In the genomic region with DNA sequence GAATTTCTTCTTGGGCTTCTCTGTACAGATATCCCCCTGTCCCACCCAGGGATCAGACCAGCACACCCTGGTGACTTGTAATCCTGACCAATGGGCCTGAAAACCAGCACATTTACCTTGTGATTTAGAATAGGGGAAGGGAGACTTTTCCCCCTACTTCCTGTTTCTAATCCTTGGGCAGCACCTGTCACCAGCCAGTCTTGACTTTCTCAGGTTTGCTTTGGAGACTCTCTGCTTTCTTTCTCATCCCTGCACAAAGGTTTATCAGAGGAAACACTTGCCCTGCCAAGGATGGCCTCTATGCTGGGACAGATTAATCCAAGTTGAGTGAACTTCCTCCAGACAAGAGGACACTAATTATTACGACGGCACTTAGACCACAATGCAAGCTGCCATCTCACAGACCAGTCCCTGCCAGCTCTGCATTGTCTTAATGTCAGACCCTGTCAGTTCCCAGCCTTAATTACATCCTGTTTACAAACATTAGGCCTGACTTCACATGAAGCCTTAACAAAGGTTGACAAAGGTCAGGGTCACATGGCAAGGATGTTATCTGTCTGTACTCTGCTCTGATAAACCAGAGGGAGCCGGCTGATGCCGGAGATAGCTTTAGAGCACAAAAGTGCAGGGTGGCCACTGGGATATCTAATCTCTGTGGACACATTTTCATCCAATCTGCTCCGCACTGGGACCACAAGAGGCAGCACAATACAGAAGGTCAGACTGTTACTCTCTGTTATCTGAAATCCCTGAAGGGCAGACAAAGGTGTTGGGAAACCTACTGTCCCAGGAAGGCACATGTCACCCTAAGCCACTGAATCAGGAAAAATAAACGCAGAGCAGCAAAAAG, we compare ENCODE assay signal across 9 mouse cellular contexts.
DNase-seq lines count a peak whose midpoint lies in the region; ATAC-seq and TF ChIP-seq lines count a peak whose summit lies in the region.
"Had no signal": no experiment of that assay in that cellular context is flagged by ENCODE, and none has a peak within 500 bp of the region (broad histone marks: within the 10 kb centered on the region; RNA-seq: fewer than 3 reads in every experiment).

No protein-coding gene starts in this region.

- no peak overlapping the region for H3K4me3 ChIP-seq in lung, embryonic 14.5 days (ENCODE audit: low read depth, low read length)
- H3K4me3 ChIP-seq in lung, adult 2 months (replicated peaks; ENCODE audit: extremely low read depth, low read depth, low read length) = no peak overlapping the region
- H3K4me3 ChIP-seq in stomach, postnatal 0 days (ENCODE audit: low read depth, low read length) = no peak overlapping the region
- H3K4me3 ChIP-seq: hindbrain, embryonic 15.5 days had no signal

- DNase-seq in lung, embryonic 14.5 days = peak; percentile 62
- no peak for DNase-seq in lung, adult 2 months
- peak; percentile 66 for DNase-seq in kidney, postnatal 14 days
- no peak for DNase-seq in stomach, postnatal 0 days (ENCODE audit: low spot score)
- no peak for DNase-seq in right cerebral cortex, postnatal 36 days (ENCODE audit: low spot score in 2 of 2)

- no peak for TF ChIP-seq CTCF in lung, embryonic 14.5 days (IDR thresholded peaks at IDR 0.05; ENCODE audit: low read depth)
- no peak for TF ChIP-seq CTCF in lung, adult 2 months (IDR thresholded peaks at IDR 0.05; ENCODE audit: insufficient read depth, low read length)
- no peak for TF ChIP-seq CTCF in stomach, postnatal 0 days (IDR thresholded peaks at IDR 0.05; ENCODE audit: low read depth)

- no peaks in the 10 kb centered on the region for H3K9me3 ChIP-seq in lung, embryonic 14.5 days (ENCODE audit: low read depth, low read length)
- H3K9me3 ChIP-seq in stomach, postnatal 0 days (ENCODE audit: control insufficient read depth, low read length) = no peaks in the 10 kb centered on the region
- H3K9me3 ChIP-seq: hindbrain, embryonic 15.5 days had no signal

- no peak overlapping the region for H3K27ac ChIP-seq in lung, embryonic 14.5 days (ENCODE audit: low read depth)
- H3K27ac ChIP-seq in stomach, postnatal 0 days (replicated peaks) = no peak overlapping the region
- H3K27ac ChIP-seq: hindbrain, embryonic 15.5 days had no signal

- no peak overlapping the region for H3K4me2 ChIP-seq in lung, embryonic 14.5 days
- H3K4me2 ChIP-seq in stomach, postnatal 0 days (replicated peaks; ENCODE audit: low read depth) = no peak overlapping the region
- H3K4me2 ChIP-seq: hindbrain, embryonic 15.5 days had no signal

- TF ChIP-seq POLR2A in lung, adult 2 months (IDR thresholded peaks at IDR 0.05; ENCODE audit: borderline replicate concordance, extremely low read depth, low read depth, low read length) = no peak

- no peaks in the 10 kb centered on the region for H3K27me3 ChIP-seq in lung, embryonic 14.5 days (ENCODE audit: insufficient read depth, low read length)
- H3K27me3 ChIP-seq in stomach, postnatal 0 days (ENCODE audit: control insufficient read depth, insufficient read depth, low read length) = no peaks in the 10 kb centered on the region
- H3K27me3 ChIP-seq: hindbrain, embryonic 15.5 days had no signal

- ATAC-seq in lung, embryonic 14.5 days (ENCODE audit: insufficient read depth) = peak; percentile 44; the same call in 1 of the 2 replicates
- peak; percentile 30; the same call in 1 of the 2 replicates for ATAC-seq in granulocyte monocyte progenitor cell, adult 5-6 weeks (replicated peaks; ENCODE audit: poor library complexity, severe bottlenecking)
- ATAC-seq in megakaryocyte progenitor cell, adult 5-6 weeks (replicated peaks; ENCODE audit: poor library complexity) = peak; percentile 60
- ATAC-seq in stomach, postnatal 0 days (ENCODE audit: low FRiP score, low TSS enrichment) = no peak
- no peak for ATAC-seq in erythroblast, adult 5-6 weeks (replicated peaks; ENCODE audit: low FRiP score, poor library complexity, severe bottlenecking)

- no peak overlapping the region for H3K9ac ChIP-seq in lung, embryonic 14.5 days
- H3K9ac ChIP-seq in stomach, postnatal 0 days (ENCODE audit: low read length) = no peak overlapping the region
- H3K9ac ChIP-seq: hindbrain, embryonic 15.5 days had no signal

- TF ChIP-seq EP300 in stomach, postnatal 0 days (optimal IDR thresholded peaks at IDR 0.05) = no peak

- H3K4me1 ChIP-seq in lung, embryonic 14.5 days (ENCODE audit: insufficient read depth) = no peaks in the 10 kb centered on the region
- no peaks in the 10 kb centered on the region for H3K4me1 ChIP-seq in lung, adult 2 months (ENCODE audit: control insufficient read depth, insufficient read depth, low read length)
- no peaks in the 10 kb centered on the region for H3K4me1 ChIP-seq in stomach, postnatal 0 days (replicated peaks; ENCODE audit: control insufficient read depth, insufficient read depth)

- 22% methylated on average over 6 of the region's 6 CpGs for WGBS in lung, embryonic 14.5 days
- WGBS in lung, adult 2 months = 41% methylated on average over 6 of the region's 6 CpGs
- 44% methylated on average over 6 of the region's 6 CpGs for WGBS in stomach, postnatal 0 days

- no peaks in the 10 kb centered on the region for H3K36me3 ChIP-seq in lung, embryonic 14.5 days (ENCODE audit: insufficient read depth)
- no peaks in the 10 kb centered on the region for H3K36me3 ChIP-seq in stomach, postnatal 0 days (ENCODE audit: control insufficient read depth, insufficient read depth, low read length)
- H3K36me3 ChIP-seq: hindbrain, embryonic 15.5 days had no signal

Comparison
In these comparisons a context has a peak if more than half of its experiments do, and no peak if none do; other contexts are left out.
1. DNase-seq: peak in lung, embryonic 14.5 days (single experiment) and kidney, postnatal 14 days (single experiment); none in lung, adult 2 months (single experiment), stomach, postnatal 0 days (single experiment) and right cerebral cortex, postnatal 36 days (0 of 2).
2. ATAC-seq: peak in lung, embryonic 14.5 days (single experiment), granulocyte monocyte progenitor cell, adult 5-6 weeks (single experiment) and megakaryocyte progenitor cell, adult 5-6 weeks (single experiment); none in stomach, postnatal 0 days (single experiment) and erythroblast, adult 5-6 weeks (single experiment).